Mouse (Mus musculus) liver, embryonic 14.5 days (tissue): ENCODE results near the gene Nbr1. TPM values are rescaled to one million over a fixed set of nuclear protein-coding genes. Genes with fewer than 3 reads are reported as not detected.
"Not testable (repeated sequence)": the region's sequence is repeated elsewhere in the genome, so short reads cannot be mapped to it uniquely, and the experiment has no call there.

ENCODE experiments used
- ATAC-seq: fragments of 200-750 bp; cut with Nextera tagmentation; 2 replicates; pipeline ENCODE4 v1.8.0; 2017; ENCODE audit warnings: moderate number of reproducible peaks, mild to moderate bottlenecking, moderate library complexity; ENCODE audit not compliant: insufficient read depth
- DNase-seq, 3 experiments: peaks; one replicate each; pipeline ENCODE4 v3.0.0-alpha.2; 2012 to 2013; ENCODE audit warnings: low read depth in 3 of 3, low spot score in 3 of 3
- H3K27ac ChIP-seq: fragments of 300-500 bp; sonication (generic); 2 replicates; pipeline ENCODE4 v1.5.1; 2014; ENCODE audit warnings: moderate library complexity, mild to moderate bottlenecking, control low read depth, inconsistent platforms
- H3K27me3 ChIP-seq: fragments of 300-500 bp; sonication (generic); 2 replicates; pipeline ENCODE4 v1.6.1; 2014; ENCODE audit warnings: mild to moderate bottlenecking, low read length, moderate library complexity; ENCODE audit not compliant: control insufficient read depth, insufficient read depth
- H3K36me3 ChIP-seq: fragments of 300-500 bp; sonication (generic); replicated peaks from 2 replicates; pipeline ENCODE4 v1.6.1; 2014; ENCODE audit warnings: low read depth; ENCODE audit not compliant: control insufficient read depth, insufficient read depth
- H3K4me1 ChIP-seq, 2 experiments: fragments of 200-500 bp in 1 of 2; fragments of 300-500 bp in 1 of 2; sonication (generic) in 1 of 2; replicated peaks; 2 replicates each; pipeline ENCODE4 v1.6.1; 2012 to 2014; ENCODE audit warnings: antibody characterized with exemption in 1 of 2, inconsistent platforms in 1 of 2, low read length in 1 of 2; ENCODE audit not compliant: control insufficient read depth in 2 of 2, insufficient read depth in 2 of 2
- H3K4me2 ChIP-seq: fragments of 300-500 bp; sonication (generic); 2 replicates; pipeline ENCODE4 v1.6.1; 2014; ENCODE audit warnings: low read depth, mild to moderate bottlenecking, control low read depth, moderate library complexity
- H3K4me3 ChIP-seq, 2 experiments: fragments of 200-500 bp in 1 of 2; fragments of 300-500 bp in 1 of 2; sonication (generic) in 1 of 2; 2 replicates each; pipeline ENCODE4 v1.5.1; 2012 to 2014; ENCODE audit warnings: low read depth in 2 of 2, low read length in 2 of 2, mild to moderate bottlenecking in 2 of 2, control low read depth in 1 of 2, inconsistent platforms in 1 of 2, moderate library complexity in 1 of 2; ENCODE audit not compliant: insufficient read depth in 1 of 2
- H3K9ac ChIP-seq: fragments of 300-500 bp; sonication (generic); replicated peaks from 2 replicates; pipeline ENCODE4 v1.6.1; 2014; ENCODE audit warnings: mild to moderate bottlenecking, control low read depth, moderate library complexity
- H3K9me3 ChIP-seq: fragments of 300-500 bp; sonication (generic); 2 replicates; pipeline ENCODE4 v1.6.1; 2016; ENCODE audit warnings: low read length, mixed read lengths; ENCODE audit not compliant: control insufficient read depth
- CTCF ChIP-seq: IDR thresholded peaks from 2 replicates; pipeline ENCODE4 v1.5.1; 2016; ENCODE audit warnings: antibody characterized with exemption, low read depth, control low read depth
- EP300 ChIP-seq: IDR thresholded peaks from 2 replicates; pipeline ENCODE4 v1.6.1; 2016; ENCODE audit warnings: antibody characterized with exemption, low read depth
- WGBS: fragments of 180-500 bp; shearing (Covaris S2); extraction: QIAGEN DNeasy Blood & Tissue Kit; methylation state at CpG from one replicate; pipeline ENCODE4 v1.1.7; 2014; ENCODE audit not compliant: insufficient replicate concordance; 5-methylcytosine and 5-hydroxymethylcytosine counted together
- polyA plus RNA-seq, 2 experiments: library from polyadenylated mRNA; depleted of rRNA in 1 of 2; stranded (reverse) in 1 of 2; unstranded in 1 of 2; fragments of >200 nt; fragmentation: Nextera tagmentation in 1 of 2; extraction: Ambion mirVana in 1 of 2; gene quantifications; 2 replicates each; pipeline versions ENCODE4 v1.2.1 to v1.2.3; 2012 to 2014

The Nbr1 gene
- polyA plus RNA-seq, 2 experiments: 24.9 to 28.9 TPM

DNA sequence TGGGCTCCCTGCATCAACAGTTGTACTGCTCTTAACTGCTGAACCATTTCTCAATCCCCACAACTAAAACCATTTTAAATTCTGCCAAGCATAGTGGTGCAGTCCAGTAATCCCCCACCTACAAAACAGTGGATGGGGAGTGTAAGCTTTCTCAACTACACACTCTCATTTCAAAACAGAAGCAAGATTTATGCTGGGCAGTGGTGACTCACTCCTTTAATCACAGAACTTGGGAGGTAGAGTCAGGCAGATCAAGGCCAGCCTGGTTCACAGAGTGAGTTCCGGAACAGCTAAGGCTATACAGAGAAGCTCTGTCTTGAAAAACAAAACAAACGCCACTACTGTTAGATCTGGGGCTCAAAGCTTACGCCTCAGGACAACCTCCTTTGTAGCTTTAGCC lies 66.6 kb downstream of the Nbr1 start:
- ATAC-seq (no peak), DNase-seq (no peak)
- H3K9ac ChIP-seq: no peak overlapping the region
- no peak for TF ChIP-seq CTCF
- no peak for TF ChIP-seq EP300
- WGBS: 75% methylated on average over 3 of the region's 3 CpGs
- peaks cover 35 to 43% of the 10 kb centered on the region in 2 experiments for H3K4me1 ChIP-seq
- no peaks in the 10 kb centered on the region for H3K9me3 ChIP-seq
- H3K4me3 ChIP-seq: no peak overlapping the region
- no peaks in the 10 kb centered on the region for H3K27me3 ChIP-seq
- no peak overlapping the region for H3K4me2 ChIP-seq
- H3K36me3 ChIP-seq: no peaks in the 10 kb centered on the region
- no peak overlapping the region for H3K27ac ChIP-seq

GRCm38 (mm10) chr11:101620022-101620655 lies 68.2 kb downstream of the Nbr1 start:
- not testable (repeated sequence) for H3K4me2 ChIP-seq, H3K9ac ChIP-seq, DNase-seq, ATAC-seq, H3K27me3 ChIP-seq, H3K9me3 ChIP-seq, H3K27ac ChIP-seq, H3K4me3 ChIP-seq, H3K36me3 ChIP-seq
- peaks cover 31 to 32% of the 10 kb centered on the region in 2 experiments for H3K4me1 ChIP-seq
- WGBS: 63% methylated on average over 11 of the region's 11 CpGs

DNA sequence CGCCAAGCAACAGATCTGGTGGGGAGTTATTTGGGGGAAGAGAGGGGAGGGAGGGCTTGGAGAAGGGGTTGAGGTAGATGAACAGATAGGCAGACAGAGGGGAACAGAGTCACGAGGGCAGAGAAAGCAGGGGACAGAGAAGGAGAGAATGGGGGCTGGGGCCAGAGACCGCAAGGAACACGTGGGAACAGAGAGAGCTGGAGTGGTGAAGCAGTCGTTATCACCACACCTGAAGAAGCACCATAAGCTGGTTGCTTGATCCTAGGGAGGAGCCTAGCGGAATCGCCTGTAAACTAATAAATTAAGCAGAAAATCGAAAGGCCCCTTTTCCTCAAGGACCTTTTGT lies 74.7 kb downstream of the Nbr1 start:
- peak overlapping the region; percentile 65 for H3K4me2 ChIP-seq
- peak overlapping the region; percentile 98 for H3K27ac ChIP-seq
- DNase-seq (no peak), ATAC-seq (peak; percentile 10; the same call in 1 of the 2 replicates)
- no peak for TF ChIP-seq EP300
- no peak for TF ChIP-seq CTCF
- no peaks in the 10 kb centered on the region for H3K27me3 ChIP-seq
- under 1% methylated on average over 8 of the region's 8 CpGs for WGBS
- H3K9ac ChIP-seq: peak overlapping the region; percentile 80
- H3K9me3 ChIP-seq: no peaks in the 10 kb centered on the region
- H3K4me3 ChIP-seq: peak overlapping the region; percentile 53 to 55
- H3K4me1 ChIP-seq: peaks cover 4 to 7% of the 10 kb centered on the region in 2 experiments; a peak in 3 of 4 replicates
- no peaks in the 10 kb centered on the region for H3K36me3 ChIP-seq

- H3K9me3 ChIP-seq: no peaks in the 10 kb centered on the region
- H3K36me3 ChIP-seq: no peaks in the 10 kb centered on the region
- under 1% methylated on average over 32 of the region's 34 CpGs for WGBS
- peak; percentile 38 for TF ChIP-seq EP300
- TF ChIP-seq CTCF: no peak; the same call in 1 of the 2 replicates
- no peaks in the 10 kb centered on the region for H3K27me3 ChIP-seq
- DNase-seq: peak; percentile 71 to 89 (median 86)
- peak within 1 kb of the TSS; percentile 65 for H3K4me2 ChIP-seq
- H3K4me3 ChIP-seq: peak within 1 kb of the TSS; percentile 53 to 64
- peaks cover 4 to 7% of the 10 kb centered on the region in 2 experiments; a peak in 3 of 4 replicates for H3K4me1 ChIP-seq
- peak within 1 kb of the TSS; percentile 80 for H3K9ac ChIP-seq
- peak within 1 kb of the TSS; percentile 98 for H3K27ac ChIP-seq
- ATAC-seq: peak; percentile 90
Observed at GRCm38 (mm10) chr11:101626995-101627856, 75.3 kb downstream of the Nbr1 start, which contains the start of gene Rdm1. Rdm1 (plus strand) TSS chr11:101627195.
